Mouse (Mus musculus) liver, adult 2 months (tissue): ENCODE data around the gene 1600014C10Rik. TPM values are rescaled to one million over a fixed set of nuclear protein-coding genes. Genes with fewer than 3 reads are reported as not detected.

Experiments
- DNase-seq: peaks from one replicate; pipeline ENCODE4 v3.0.0-alpha.2; 2011; ENCODE audit warnings: low read depth, low spot score; ENCODE audit errors: extremely low read depth
- H3K27ac ChIP-seq: fragments of 200-500 bp; replicated peaks from 2 replicates; pipeline ENCODE4 v1.5.1; 2012; ENCODE audit warnings: low read depth, mild to moderate bottlenecking, control low read depth, inconsistent platforms, low read length; ENCODE audit not compliant: insufficient read depth
- H3K27me3 ChIP-seq: fragments of 200-500 bp; 2 replicates; pipeline ENCODE4 v1.6.1; 2012; ENCODE audit warnings: mild to moderate bottlenecking, moderate library complexity, low read length, inconsistent platforms; ENCODE audit not compliant: control insufficient read depth, insufficient read depth
- H3K36me3 ChIP-seq: fragments of 200-500 bp; 2 replicates; pipeline ENCODE4 v1.6.1; 2012; ENCODE audit warnings: low read length, inconsistent platforms; ENCODE audit not compliant: control insufficient read depth, insufficient read depth
- H3K4me1 ChIP-seq: fragments of 200-500 bp; 2 replicates; pipeline ENCODE4 v1.6.1; 2011; ENCODE audit warnings: low read length; ENCODE audit not compliant: control insufficient read depth, insufficient read depth
- H3K4me3 ChIP-seq: fragments of 200-500 bp; 2 replicates; pipeline ENCODE4 v1.5.1; 2011; ENCODE audit warnings: low read depth, mild to moderate bottlenecking, control low read depth, low read length, moderate library complexity; ENCODE audit not compliant: insufficient read depth
- H3K79me2 ChIP-seq: fragments of 200-500 bp; 2 replicates; pipeline ENCODE4 v1.6.1; 2012; ENCODE audit warnings: inconsistent platforms, mild to moderate bottlenecking, low read length, moderate library complexity; ENCODE audit not compliant: control insufficient read depth, insufficient read depth
- H3K9ac ChIP-seq: fragments of 200-500 bp; 2 replicates; pipeline ENCODE4 v1.6.1; 2012; ENCODE audit warnings: low read depth, mild to moderate bottlenecking, control low read depth, inconsistent platforms, low read length
- CTCF ChIP-seq: fragments of 200-500 bp; IDR thresholded peaks from 2 replicates; pipeline ENCODE4 v1.5.1; 2011; ENCODE audit warnings: low read depth, low read length, control low read depth
- POLR2A ChIP-seq: fragments of 200-500 bp; IDR thresholded peaks from 2 replicates; pipeline ENCODE4 v1.6.1; 2011; ENCODE audit warnings: low read length, control low read depth; ENCODE audit not compliant: insufficient read depth; ENCODE audit errors: extremely low read depth
- WGBS: fragments of 180-500 bp; shearing (Covaris S2); methylation state at CpG from one replicate; pipeline ENCODE4 v1.1.7; 2018; 5-methylcytosine and 5-hydroxymethylcytosine counted together
- polyA plus RNA-seq: library from polyadenylated mRNA; depleted of rRNA; stranded (reverse); fragments of >200 nt; gene quantifications from 2 replicates; pipeline ENCODE4 v1.2.3, GENCODE M21; 2012; rRNA removed
- total RNA-seq: library from RNA; depleted of rRNA; stranded (reverse); fragments of >200 nt; gene quantifications from 2 replicates; pipeline ENCODE4 v1.2.3, GENCODE M21; 2014; rRNA removed

1600014C10Rik gene
- total and polyA plus RNA-seq, 2 experiments = 116 to 135 TPM

- WGBS = 45% methylated on average over 8 of the region's 8 CpGs
- Histone ChIP-seq H3K27ac (peak overlapping the region; percentile 51), H3K79me2 (peaks cover 3% of the 10 kb centered on the region; the same call in 1 of the 2 replicates), H3K36me3 (no peaks in the 10 kb centered on the region), H3K4me1 (peaks cover 17% of the 10 kb centered on the region), H3K27me3 (no peaks in the 10 kb centered on the region), H3K4me3 (no peak overlapping the region), H3K9ac (0 out of 2 replicates have a peak overlapping the region, but pooled peaks have one; percentile 8)
- TF ChIP-seq POLR2A (no peak), CTCF (no peak)
- no peak for DNase-seq
These were observed 47.3 kb downstream of the 1600014C10Rik start for GRCm38 (mm10) chr7:38230285-38230684.

- WGBS = 13% methylated on average over 11 of the region's 11 CpGs
- DNase-seq = peak; percentile 75
- Histone ChIP-seq H3K4me1 (peaks cover 8% of the 10 kb centered on the region), H3K4me3 (no peak overlapping the region), H3K27me3 (no peaks in the 10 kb centered on the region), H3K79me2 (no peaks in the 10 kb centered on the region), H3K36me3 (no peaks in the 10 kb centered on the region), H3K27ac (peak overlapping the region; percentile 67), H3K9ac (no peak overlapping the region)
- no peak for TF ChIP-seq CTCF
- no peak for TF ChIP-seq POLR2A
These were observed 53.5 kb downstream of the 1600014C10Rik start for GRCm38 (mm10) chr7:38236400-38237105.

GRCm38 (mm10) chr7:38237140-38237539 lies 54.1 kb downstream of the 1600014C10Rik start:
- Histone ChIP-seq H3K27me3 (no peaks in the 10 kb centered on the region), H3K4me1 (peaks cover 8% of the 10 kb centered on the region), H3K36me3 (no peaks in the 10 kb centered on the region), H3K4me3 (no peak overlapping the region), H3K27ac (peak overlapping the region; percentile 15; the same call in 1 of the 2 replicates), H3K79me2 (no peaks in the 10 kb centered on the region), H3K9ac (no peak overlapping the region)
- TF ChIP-seq CTCF (no peak), POLR2A (no peak)
- peak; percentile 70 for DNase-seq

GRCm38 (mm10) chr7:38242417-38242816 lies 59.4 kb downstream of the 1600014C10Rik start:
- Histone ChIP-seq H3K4me1 (no peaks in the 10 kb centered on the region), H3K4me3 (no peak overlapping the region), H3K79me2 (no peaks in the 10 kb centered on the region), H3K27me3 (no peaks in the 10 kb centered on the region), H3K36me3 (no peaks in the 10 kb centered on the region), H3K27ac (no peak overlapping the region), H3K9ac (no peak overlapping the region)
- TF ChIP-seq CTCF (no peak), POLR2A (no peak)
- 85% methylated on average over 4 of the region's 4 CpGs for WGBS
- DNase-seq = no peak

Other genes with a start within 250 kb of the 1600014C10Rik start
- gene Uri1, start 159.7 kb upstream of the 1600014C10Rik start, total RNA-seq = 12.1 and 13.9 TPM in 2 replicates
- gene Uri1, start 159.7 kb upstream of the 1600014C10Rik start, polyA plus RNA-seq = 5.5 and 6.2 TPM in 2 replicates
- gene Ccne1, start 75.7 kb upstream of the 1600014C10Rik start, total RNA-seq = 0.34 and 0.37 TPM in 2 replicates
- gene Ccne1, start 75.7 kb upstream of the 1600014C10Rik start, polyA plus RNA-seq = 0.37 and 0.41 TPM in 2 replicates
- 3.4 and 6.6 TPM in 2 replicates for gene Plekhf1, start 44.8 kb downstream of the 1600014C10Rik start, total RNA-seq
- 2.5 and 3.2 TPM in 2 replicates for gene Plekhf1, start 44.8 kb downstream of the 1600014C10Rik start, polyA plus RNA-seq
- gene Pop4, start 88.2 kb downstream of the 1600014C10Rik start, total RNA-seq = 10.7 and 12.8 TPM in 2 replicates
- gene Pop4, start 88.2 kb downstream of the 1600014C10Rik start, polyA plus RNA-seq = 6.5 and 7.2 TPM in 2 replicates